Mouse (Mus musculus) MEL (cell line): Measurements from ENCODE around the gene A2ml1. TPM values are rescaled to one million over a fixed set of nuclear protein-coding genes. Genes with fewer than 3 reads are reported as not detected.

Experiments
- DNase-seq: peaks from one replicate; pipeline ENCODE4 v3.0.0; 2011; ENCODE audit warnings: low read depth, low spot score
- H3K27ac ChIP-seq: 2 replicates; pipeline ENCODE4 v1.5.1; 2012; ENCODE audit warnings: low read depth, mild to moderate bottlenecking, control low read depth, low read length, moderate library complexity; ENCODE audit not compliant: control insufficient read depth
- H3K27me3 ChIP-seq, 2 experiments: fragments of 150-350 bp in 1 of 2; sonication (generic) in 1 of 2; 2 replicates each; pipeline ENCODE4 v1.6.1; 2012; ENCODE audit warnings: low read length in 2 of 2, mild to moderate bottlenecking in 2 of 2, improper control_type of control experiment in 1 of 2, moderate library complexity in 1 of 2; ENCODE audit not compliant: insufficient read depth in 2 of 2, control insufficient read depth in 1 of 2
- H3K36me3 ChIP-seq, 2 experiments: 2 replicates each; pipeline ENCODE4 v1.6.1; 2012 to 2014; ENCODE audit warnings: low read length in 2 of 2, improper control_type of control experiment in 1 of 2, inconsistent platforms in 1 of 2, mild to moderate bottlenecking in 1 of 2; ENCODE audit not compliant: insufficient read depth in 2 of 2, control insufficient read depth in 1 of 2
- H3K4me1 ChIP-seq, 2 experiments: fragments of 150-350 bp in 1 of 2; sonication (generic) in 1 of 2; 2 replicates each; pipeline ENCODE4 v1.6.1; 2012; ENCODE audit warnings: low read length in 2 of 2, improper control_type of control experiment in 1 of 2, mild to moderate bottlenecking in 1 of 2; ENCODE audit not compliant: insufficient read depth in 2 of 2, control insufficient read depth in 1 of 2
- H3K4me3 ChIP-seq, 2 experiments: fragments of 150-350 bp in 1 of 2; sonication (generic) in 1 of 2; 2 replicates each; pipeline ENCODE4 v1.5.1; 2012; ENCODE audit warnings: low read depth in 2 of 2, low read length in 2 of 2, mild to moderate bottlenecking in 2 of 2, moderate library complexity in 2 of 2, control low read depth in 1 of 2, improper control_type of control experiment in 1 of 2; ENCODE audit not compliant: control insufficient read depth in 1 of 2, insufficient read depth in 1 of 2
- H3K79me2 ChIP-seq: 2 replicates; pipeline ENCODE4 v1.6.1; 2012; ENCODE audit warnings: mild to moderate bottlenecking, low read length, moderate library complexity; ENCODE audit not compliant: control insufficient read depth, poor library complexity, insufficient read depth
- H3K9ac ChIP-seq: 2 replicates; pipeline ENCODE4 v1.6.1; 2012; ENCODE audit warnings: low read depth, mild to moderate bottlenecking, control low read depth, low read length, moderate library complexity; ENCODE audit not compliant: control insufficient read depth, poor library complexity, severe bottlenecking
- H3K9me3 ChIP-seq: fragments of 150-350 bp; sonication (generic); replicated peaks from 2 replicates; pipeline ENCODE4 v1.6.1; 2012; ENCODE audit warnings: mild to moderate bottlenecking, low read length, improper control_type of control experiment, moderate library complexity; ENCODE audit not compliant: insufficient read depth
- CTCF ChIP-seq, 3 experiments: IDR thresholded peaks in 2 of 3; conservative IDR thresholded peaks in 1 of 3; 2 replicates each; pipeline ENCODE4 v1.5.1; 2011 to 2012; ENCODE audit warnings: low read length in 3 of 3, low read depth in 2 of 3, mild to moderate bottlenecking in 2 of 3, improper control_type of control experiment in 1 of 3, inconsistent platforms in 1 of 3, mixed read lengths in 1 of 3, moderate library complexity in 1 of 3; ENCODE audit not compliant: control insufficient read depth in 1 of 3, insufficient read depth in 1 of 3, poor library complexity in 1 of 3, severe bottlenecking in 1 of 3
- E2F4 ChIP-seq: IDR thresholded peaks from 2 replicates; pipeline ENCODE4 v1.6.1; 2011; ENCODE audit warnings: low read depth, low read length, improper control_type of control experiment, borderline replicate concordance
- ELF1 ChIP-seq: IDR thresholded peaks from 2 replicates; pipeline ENCODE4 v1.6.1; 2014; ENCODE audit warnings: low read depth, mild to moderate bottlenecking, inconsistent platforms, low read length, improper control_type of control experiment, moderate library complexity
- ETS1 ChIP-seq: IDR thresholded peaks from 2 replicates; pipeline ENCODE4 v1.6.1; 2012; ENCODE audit warnings: low read depth, mild to moderate bottlenecking, inconsistent platforms, low read length, improper control_type of control experiment, moderate library complexity
- GATA1 ChIP-seq: IDR thresholded peaks from 2 replicates; pipeline ENCODE4 v1.6.1; 2011; ENCODE audit warnings: low read depth, low read length, improper control_type of control experiment
- JUND ChIP-seq: IDR thresholded peaks from 2 replicates; pipeline ENCODE4 v1.6.1; 2011; ENCODE audit warnings: low read depth, mild to moderate bottlenecking, improper control_type of control experiment, low read length
- KAT2A ChIP-seq: conservative IDR thresholded peaks from 2 replicates; pipeline ENCODE4 v1.6.1; 2012; ENCODE audit warnings: low read depth, low read length, improper control_type of control experiment, inconsistent platforms
- MAFK ChIP-seq: IDR thresholded peaks from 2 replicates; pipeline ENCODE4 v1.6.1; 2011; ENCODE audit warnings: low read depth, mild to moderate bottlenecking, low read length, improper control_type of control experiment, borderline replicate concordance
- MAX ChIP-seq: IDR thresholded peaks from 2 replicates; pipeline ENCODE4 v1.6.1; 2011; ENCODE audit warnings: low read length, improper control_type of control experiment
- MAZ ChIP-seq: IDR thresholded peaks from 2 replicates; pipeline ENCODE4 v1.6.1; 2012; ENCODE audit warnings: low read depth, mild to moderate bottlenecking, inconsistent platforms, low read length, improper control_type of control experiment
- MEF2A ChIP-seq: IDR thresholded peaks from 2 replicates; pipeline ENCODE4 v1.6.1; 2014; ENCODE audit warnings: low read depth, mild to moderate bottlenecking, inconsistent platforms, low read length, improper control_type of control experiment; ENCODE audit not compliant: poor library complexity, insufficient replicate concordance, severe bottlenecking; ENCODE audit errors: extremely low read depth
- MYC ChIP-seq: IDR thresholded peaks from 2 replicates; pipeline ENCODE4 v1.6.1; 2011; ENCODE audit warnings: low read depth, mild to moderate bottlenecking, low read length, improper control_type of control experiment, moderate library complexity
- NELFE ChIP-seq: IDR thresholded peaks from 2 replicates; pipeline ENCODE4 v1.6.1; 2011; ENCODE audit warnings: low read depth, low read length, improper control_type of control experiment
- POLR2A ChIP-seq, 2 experiments: IDR thresholded peaks; 2 replicates each; pipeline ENCODE4 v1.6.1; 2011 to 2012; ENCODE audit warnings: low read length in 2 of 2, mild to moderate bottlenecking in 2 of 2, control low read depth in 1 of 2, improper control_type of control experiment in 1 of 2, low read depth in 1 of 2, moderate library complexity in 1 of 2; ENCODE audit not compliant: control insufficient read depth in 1 of 2, insufficient read depth in 1 of 2, poor library complexity in 1 of 2
- POLR2AphosphoS5 ChIP-seq: IDR thresholded peaks from 2 replicates; pipeline ENCODE4 v1.6.1; 2012; ENCODE audit warnings: low read depth, borderline replicate concordance, mild to moderate bottlenecking, inconsistent platforms, low read length, moderate library complexity, mixed read lengths
- RAD21 ChIP-seq: IDR thresholded peaks from 2 replicates; pipeline ENCODE4 v1.6.1; 2011; ENCODE audit warnings: mild to moderate bottlenecking, low read depth, low read length, improper control_type of control experiment
- SMC3 ChIP-seq: IDR thresholded peaks from 2 replicates; pipeline ENCODE4 v1.6.1; 2011; ENCODE audit warnings: low read depth, low read length, improper control_type of control experiment
- TAL1 ChIP-seq: IDR thresholded peaks from 2 replicates; pipeline ENCODE4 v1.6.1; 2012; ENCODE audit warnings: mild to moderate bottlenecking, inconsistent platforms, low read length, moderate library complexity, mixed read lengths
- TBP ChIP-seq: IDR thresholded peaks from 2 replicates; pipeline ENCODE4 v1.8.0; 2011; ENCODE audit warnings: low read depth, low read length, improper control_type of control experiment
- TCF12 ChIP-seq: IDR thresholded peaks from 2 replicates; pipeline ENCODE4 v1.6.1; 2014; ENCODE audit warnings: low read depth, mild to moderate bottlenecking, inconsistent platforms, low read length, improper control_type of control experiment, moderate library complexity
- UBTF ChIP-seq: IDR thresholded peaks from 2 replicates; pipeline ENCODE4 v1.6.1; 2012; ENCODE audit warnings: low read depth, mild to moderate bottlenecking, inconsistent platforms, low read length, improper control_type of control experiment, moderate library complexity, borderline replicate concordance; ENCODE audit not compliant: insufficient read depth
- USF2 ChIP-seq, 2 experiments: IDR thresholded peaks; 2 replicates each; pipeline ENCODE4 v1.6.1; 2011 to 2012; ENCODE audit warnings: improper control_type of control experiment in 2 of 2, low read length in 2 of 2, borderline replicate concordance in 1 of 2, inconsistent platforms in 1 of 2, low read depth in 1 of 2, mild to moderate bottlenecking in 1 of 2; ENCODE audit not compliant: insufficient read depth in 1 of 2
- ZMIZ1 ChIP-seq: IDR thresholded peaks from 2 replicates; pipeline ENCODE4 v1.6.1; 2012; ENCODE audit warnings: low read depth, mild to moderate bottlenecking, inconsistent platforms, low read length, improper control_type of control experiment, moderate library complexity
- ZNF384 ChIP-seq: IDR thresholded peaks from 2 replicates; pipeline ENCODE4 v1.6.1; 2012; ENCODE audit warnings: low read depth, mild to moderate bottlenecking, inconsistent platforms, low read length, improper control_type of control experiment
- polyA plus RNA-seq, 2 experiments: library from polyadenylated mRNA; stranded (reverse) in 1 of 2; unstranded in 1 of 2; fragments of >175 nt in 1 of 2; fragments of >200 nt in 1 of 2; gene quantifications; 2 replicates each; pipeline versions ENCODE4 v1.2.1 to v1.2.4; 2012; ENCODE audit warnings: low replicate concordance in 2 of 2, low read depth in 1 of 2; ENCODE audit not compliant: insufficient read length in 2 of 2, insufficient read depth in 1 of 2, missing spikeins in 1 of 2
- total RNA-seq: library from RNA; depleted of rRNA; stranded (reverse); fragments of 300-350 nt; gene quantifications from 2 replicates; pipeline ENCODE4 v1.2.3, GENCODE M21; 2012

A2ml1 gene
- total and polyA plus RNA-seq, 3 experiments = 0.08 to 0.25 TPM; not detected in 1

- Histone ChIP-seq H3K4me3 (no peak overlapping the region), H3K4me1 (no peaks in the 10 kb centered on the region), H3K79me2 (no peaks in the 10 kb centered on the region), H3K27ac (no peak overlapping the region), H3K27me3 (no peaks in the 10 kb centered on the region), H3K9ac (no peak overlapping the region), H3K9me3 (no peaks in the 10 kb centered on the region), H3K36me3 (no peaks in the 10 kb centered on the region)
- TF ChIP-seq SMC3 (no peak), TBP (no peak), CTCF (IDR thresholded peaks at IDR 0.05 in 2 of 3, conservative IDR thresholded peaks at IDR 0.05 in 1 of 3; ENCODE audit: control insufficient read depth in 1 of 3, insufficient read depth in 1 of 3, low read depth in 2 of 3, low read length in 3 of 3, poor library complexity in 1 of 3, severe bottlenecking in 1 of 3) (peak; percentile 1 to 22 (median 18); a peak in 2 of 6 replicates)
- DNase-seq = no peak
Observed at GRCm38 (mm10) chr6:128599555-128599954, 18.1 kb upstream of the A2ml1 start.

DNA sequence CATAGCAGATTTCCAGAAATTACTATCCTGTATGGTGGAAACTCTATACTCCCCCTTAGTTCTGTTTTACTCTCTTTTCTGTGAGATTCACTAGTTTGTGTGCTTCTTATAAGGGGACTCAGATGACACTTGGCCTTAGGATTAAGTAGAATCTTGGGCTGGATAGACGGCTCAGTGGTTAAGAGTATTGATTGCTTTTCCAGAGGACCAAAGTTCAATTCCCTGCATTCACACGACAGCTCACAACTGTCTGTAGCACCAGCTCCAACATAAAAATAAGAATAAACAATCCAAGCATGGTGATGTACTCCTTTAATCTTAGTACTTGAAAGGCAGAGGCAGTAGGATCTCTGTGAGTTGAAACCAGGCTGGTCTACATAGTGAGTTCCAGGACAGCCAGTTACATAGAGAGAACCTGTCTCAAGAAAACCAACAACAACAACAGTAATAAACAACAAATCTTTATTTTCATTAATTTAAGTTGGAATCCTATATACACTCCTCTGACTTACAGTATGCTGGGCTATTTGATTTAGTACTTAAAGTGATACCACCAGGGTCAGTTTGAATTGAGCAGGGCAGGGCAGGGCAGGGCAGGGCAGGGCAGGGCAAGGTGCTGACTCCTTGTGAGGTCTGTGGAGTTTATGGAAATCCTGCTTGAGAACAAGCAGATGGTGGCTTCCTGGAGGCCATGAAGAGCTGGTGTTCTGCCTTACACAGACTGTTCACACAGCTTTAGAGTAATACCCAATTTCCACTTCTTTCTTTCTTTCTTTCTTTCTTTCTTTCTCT, 17.0 kb upstream of the A2ml1 start:
- TF ChIP-seq RAD21 (no peak), JUND (no peak), TAL1 (no peak), ELF1 (no peak), KAT2A (no peak), GATA1 (no peak), USF2 (IDR thresholded peaks at IDR 0.05; ENCODE audit: borderline replicate concordance in 1 of 2, insufficient read depth in 1 of 2, low read depth in 1 of 2, low read length in 2 of 2) (no peak), ZMIZ1 (no peak), ZNF384 (no peak), MAFK (no peak)
- TF ChIP-seq, all 39 proteins: peak for 0
- Histone ChIP-seq H3K4me1 (no peaks in the 10 kb centered on the region), H3K9ac (no peak overlapping the region), H3K27me3 (no peaks in the 10 kb centered on the region), H3K79me2 (no peaks in the 10 kb centered on the region), H3K4me3 (no peak overlapping the region), H3K36me3 (no peaks in the 10 kb centered on the region), H3K27ac (no peak overlapping the region), H3K9me3 (no peaks in the 10 kb centered on the region)
- DNase-seq = no peak

DNA sequence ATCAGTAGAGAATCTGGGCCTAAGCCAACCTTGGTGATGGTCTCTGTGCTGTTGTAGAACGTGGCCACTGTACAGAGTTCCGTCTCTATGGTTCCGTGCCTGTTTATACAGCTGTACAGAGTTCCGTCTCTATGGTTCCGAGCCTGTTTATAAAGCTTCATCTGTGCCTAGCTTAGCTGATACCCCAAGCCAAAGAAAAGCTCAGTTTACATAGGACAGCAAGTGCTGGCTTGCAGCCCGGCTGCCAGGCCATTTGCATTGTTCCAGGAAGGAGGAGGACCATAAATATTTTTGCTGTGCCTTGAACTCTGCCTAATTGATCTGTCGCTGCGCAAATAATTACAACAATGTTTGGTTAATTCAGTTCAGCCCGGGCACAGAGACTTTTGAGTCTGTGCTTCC, 15.7 kb upstream of the A2ml1 start:
- no peak overlapping the region for H3K9ac ChIP-seq
- H3K27me3 ChIP-seq = no peaks in the 10 kb centered on the region
- no peaks in the 10 kb centered on the region for H3K9me3 ChIP-seq
- no peak for DNase-seq
- no peak overlapping the region for H3K4me3 ChIP-seq
- H3K4me1 ChIP-seq = no peaks in the 10 kb centered on the region
- no peaks in the 10 kb centered on the region for H3K36me3 ChIP-seq
- no peak overlapping the region for H3K27ac ChIP-seq
- TF ChIP-seq E2F4 (no peak), MAFK (no peak), POLR2AphosphoS5 (no peak), TCF12 (no peak), NELFE (no peak), MEF2A (no peak), UBTF (no peak), POLR2A (IDR thresholded peaks at IDR 0.05; ENCODE audit: control insufficient read depth in 1 of 2, insufficient read depth in 1 of 2, low read depth in 1 of 2, low read length in 2 of 2, poor library complexity in 1 of 2) (no peak), MAX (no peak), MYC (no peak), TBP (no peak), RAD21 (no peak), ETS1 (no peak), MAZ (no peak)
- H3K79me2 ChIP-seq = no peaks in the 10 kb centered on the region
